Mouse (Mus musculus) forebrain, embryonic 12.5 days (tissue): ENCODE data around the gene Mkrn1. TPM values are rescaled to one million over a fixed set of nuclear protein-coding genes. Genes with fewer than 3 reads are reported as not detected.
"Not testable (repeated sequence)": the region's sequence is repeated elsewhere in the genome, so short reads cannot be mapped to it uniquely, and the experiment has no call there.

Source experiments
- ATAC-seq: fragments of 200-750 bp; cut with Nextera tagmentation; 2 replicates; pipeline ENCODE4 v1.8.0; 2017; ENCODE audit warnings: moderate TSS enrichment; ENCODE audit not compliant: low FRiP score
- H3K27ac ChIP-seq: fragments of 300-500 bp; sonication (generic); 2 replicates; pipeline ENCODE4 v1.5.1; 2016; ENCODE audit warnings: mild to moderate bottlenecking
- H3K27me3 ChIP-seq: fragments of 300-500 bp; sonication (generic); 2 replicates; pipeline ENCODE4 v1.6.1; 2016; ENCODE audit warnings: mild to moderate bottlenecking
- H3K36me3 ChIP-seq: fragments of 300-500 bp; sonication (generic); replicated peaks from 2 replicates; pipeline ENCODE4 v1.6.1; 2016; ENCODE audit warnings: mild to moderate bottlenecking
- H3K4me1 ChIP-seq: fragments of 300-500 bp; sonication (generic); 2 replicates; pipeline ENCODE4 v1.6.1; 2016
- H3K4me2 ChIP-seq: fragments of 300-500 bp; sonication (generic); 2 replicates; pipeline ENCODE4 v1.6.1; 2016; ENCODE audit warnings: mild to moderate bottlenecking, moderate library complexity
- H3K4me3 ChIP-seq: fragments of 300-500 bp; sonication (generic); replicated peaks from 2 replicates; pipeline ENCODE4 v1.5.1; 2016; ENCODE audit warnings: mild to moderate bottlenecking
- H3K9ac ChIP-seq: fragments of 300-500 bp; sonication (generic); 2 replicates; pipeline ENCODE4 v1.6.1; 2016; ENCODE audit warnings: mild to moderate bottlenecking
- H3K9me3 ChIP-seq: fragments of 300-500 bp; sonication (generic); 2 replicates; pipeline ENCODE4 v1.6.1; 2016
- WGBS: fragments of 180-500 bp; shearing (Covaris S2); methylation state at CpG from one replicate; pipeline ENCODE4 v1.1.7; 2016; 5-methylcytosine and 5-hydroxymethylcytosine counted together
- polyA plus RNA-seq: library from polyadenylated mRNA; unstranded; fragments of >200 nt; fragmentation: Nextera tagmentation; extraction: Ambion mirVana; gene quantifications from 2 replicates; pipeline ENCODE4 v1.2.1, GENCODE M21; 2016

Gene Mkrn1
- polyA plus RNA-seq, 1 experiment from 2014 or later = 143 TPM

- H3K9me3 ChIP-seq = no peaks in the 10 kb centered on the region
- H3K27ac ChIP-seq = no peak overlapping the region
- no peaks in the 10 kb centered on the region for H3K27me3 ChIP-seq
- H3K4me3 ChIP-seq = no peak overlapping the region; the same call in 1 of the 2 replicates
- H3K4me1 ChIP-seq = no peaks in the 10 kb centered on the region; the same call in 1 of the 2 replicates
- peak overlapping the region; percentile 3; the same call in 1 of the 2 replicates for H3K4me2 ChIP-seq
- no peak overlapping the region for H3K9ac ChIP-seq
- no peak for ATAC-seq
- no peaks in the 10 kb centered on the region for H3K36me3 ChIP-seq
- WGBS = 3% methylated on average over 19 of the region's 19 CpGs
Observed at GRCm38 (mm10) chr6:39445801-39446572, 25.7 kb upstream of the Mkrn1 start.

GRCm38 (mm10) chr6:39442786-39443287 is 22.6 kb upstream of the Mkrn1 start:
- Histone ChIP-seq H3K9me3 (no peaks in the 10 kb centered on the region), H3K4me1 (no peaks in the 10 kb centered on the region), H3K27me3 (no peaks in the 10 kb centered on the region), H3K4me3 (no peak overlapping the region), H3K9ac (no peak overlapping the region), H3K4me2 (no peak overlapping the region), H3K27ac (no peak overlapping the region), H3K36me3 (no peaks in the 10 kb centered on the region)
- ATAC-seq = no peak

- Histone ChIP-seq H3K4me3 (no peak overlapping the region), H3K4me1 (no peaks in the 10 kb centered on the region), H3K27ac (no peak overlapping the region), H3K36me3 (no peaks in the 10 kb centered on the region), H3K9ac (no peak overlapping the region), H3K4me2 (no peak overlapping the region), H3K9me3 (no peaks in the 10 kb centered on the region), H3K27me3 (no peaks in the 10 kb centered on the region)
- no peak for ATAC-seq
Observed at GRCm38 (mm10) chr6:39440207-39440606, 19.9 kb upstream of the Mkrn1 start.

GRCm38 (mm10) chr6:39437519-39437918 is 17.3 kb upstream of the Mkrn1 start:
- not testable (repeated sequence) for ATAC-seq, H3K4me3 ChIP-seq, H3K4me1 ChIP-seq, H3K36me3 ChIP-seq, H3K9ac ChIP-seq, H3K27ac ChIP-seq, H3K27me3 ChIP-seq, H3K4me2 ChIP-seq, H3K9me3 ChIP-seq
- 91% methylated on average over 6 of the region's 6 CpGs for WGBS

- Histone ChIP-seq H3K4me1 (peaks cover 4% of the 10 kb centered on the region; the same call in 1 of the 2 replicates), H3K27me3 (no peaks in the 10 kb centered on the region), H3K4me2 (no peak overlapping the region), H3K27ac (no peak overlapping the region), H3K9me3 (no peaks in the 10 kb centered on the region), H3K36me3 (no peaks in the 10 kb centered on the region), H3K4me3 (no peak overlapping the region), H3K9ac (no peak overlapping the region)
- ATAC-seq = no peak
- WGBS = 90% methylated on average over 5 of the region's 5 CpGs
Observed at GRCm38 (mm10) chr6:39435875-39436274, 15.6 kb upstream of the Mkrn1 start.

- WGBS = 16% methylated on average over 2 of the region's 2 CpGs
- H3K9me3 ChIP-seq = no peaks in the 10 kb centered on the region
- H3K9ac ChIP-seq = no peak overlapping the region
- no peak overlapping the region for H3K27ac ChIP-seq
- no peaks in the 10 kb centered on the region for H3K27me3 ChIP-seq
- peak; percentile 73; the same call in 1 of the 2 replicates for ATAC-seq
- no peaks in the 10 kb centered on the region for H3K36me3 ChIP-seq
- H3K4me1 ChIP-seq = peaks cover 4% of the 10 kb centered on the region; the same call in 1 of the 2 replicates
- no peak overlapping the region for H3K4me2 ChIP-seq
- no peak overlapping the region for H3K4me3 ChIP-seq
Observed at GRCm38 (mm10) chr6:39434886-39435492, 14.7 kb upstream of the Mkrn1 start.

- Histone ChIP-seq H3K36me3 (no peaks in the 10 kb centered on the region), H3K4me1 (peaks cover 4% of the 10 kb centered on the region; the same call in 1 of the 2 replicates), H3K27me3 (no peaks in the 10 kb centered on the region), H3K4me3 (no peak overlapping the region), H3K9me3 (no peaks in the 10 kb centered on the region), H3K27ac (no peak overlapping the region), H3K4me2 (no peak overlapping the region), H3K9ac (no peak overlapping the region)
- no peak for ATAC-seq
- 92% methylated on average over 2 of the region's 2 CpGs for WGBS
Observed at GRCm38 (mm10) chr6:39434111-39434885, 14.0 kb upstream of the Mkrn1 start.

GRCm38 (mm10) chr6:39433701-39434100 is 13.4 kb upstream of the Mkrn1 start:
- no peak overlapping the region for H3K9ac ChIP-seq
- no peaks in the 10 kb centered on the region for H3K27me3 ChIP-seq
- no peak overlapping the region for H3K4me2 ChIP-seq
- no peak overlapping the region for H3K4me3 ChIP-seq
- no peak for ATAC-seq
- H3K36me3 ChIP-seq = no peaks in the 10 kb centered on the region
- no peak overlapping the region for H3K27ac ChIP-seq
- H3K4me1 ChIP-seq = peaks cover 4% of the 10 kb centered on the region; the same call in 1 of the 2 replicates
- H3K9me3 ChIP-seq = no peaks in the 10 kb centered on the region

GRCm38 (mm10) chr6:39433174-39433573 is 12.9 kb upstream of the Mkrn1 start:
- H3K4me2 ChIP-seq = no peak overlapping the region
- no peak overlapping the region for H3K9ac ChIP-seq
- H3K4me3 ChIP-seq = no peak overlapping the region
- H3K4me1 ChIP-seq = peaks cover 4% of the 10 kb centered on the region; the same call in 1 of the 2 replicates
- no peaks in the 10 kb centered on the region for H3K27me3 ChIP-seq
- H3K9me3 ChIP-seq = no peaks in the 10 kb centered on the region
- H3K36me3 ChIP-seq = no peaks in the 10 kb centered on the region
- no peak for ATAC-seq
- no peak overlapping the region for H3K27ac ChIP-seq
- WGBS = 83% methylated on average over 4 of the region's 4 CpGs

GRCm38 (mm10) chr6:39430722-39431121 is 10.5 kb upstream of the Mkrn1 start:
- Histone ChIP-seq H3K4me2 (no peak overlapping the region), H3K9me3 (no peaks in the 10 kb centered on the region), H3K27me3 (no peaks in the 10 kb centered on the region), H3K27ac (no peak overlapping the region), H3K9ac (no peak overlapping the region), H3K4me3 (no peak overlapping the region), H3K4me1 (peaks cover 4% of the 10 kb centered on the region; the same call in 1 of the 2 replicates), H3K36me3 (no peaks in the 10 kb centered on the region)
- ATAC-seq = no peak
- WGBS = 80% methylated on average over 11 of the region's 11 CpGs

- Histone ChIP-seq H3K27ac (no peak overlapping the region), H3K4me2 (no peak overlapping the region), H3K36me3 (no peaks in the 10 kb centered on the region), H3K9me3 (no peaks in the 10 kb centered on the region), H3K9ac (no peak overlapping the region), H3K27me3 (no peaks in the 10 kb centered on the region), H3K4me1 (no peaks in the 10 kb centered on the region), H3K4me3 (no peak overlapping the region)
- no peak for ATAC-seq
- 85% methylated on average over 6 of the region's 6 CpGs for WGBS
Observed at GRCm38 (mm10) chr6:39429007-39429788, 8.9 kb upstream of the Mkrn1 start.
